Mouse (Mus musculus): ENCODE results near the gene Fgfr2.

Fgfr2 gene

DNA sequence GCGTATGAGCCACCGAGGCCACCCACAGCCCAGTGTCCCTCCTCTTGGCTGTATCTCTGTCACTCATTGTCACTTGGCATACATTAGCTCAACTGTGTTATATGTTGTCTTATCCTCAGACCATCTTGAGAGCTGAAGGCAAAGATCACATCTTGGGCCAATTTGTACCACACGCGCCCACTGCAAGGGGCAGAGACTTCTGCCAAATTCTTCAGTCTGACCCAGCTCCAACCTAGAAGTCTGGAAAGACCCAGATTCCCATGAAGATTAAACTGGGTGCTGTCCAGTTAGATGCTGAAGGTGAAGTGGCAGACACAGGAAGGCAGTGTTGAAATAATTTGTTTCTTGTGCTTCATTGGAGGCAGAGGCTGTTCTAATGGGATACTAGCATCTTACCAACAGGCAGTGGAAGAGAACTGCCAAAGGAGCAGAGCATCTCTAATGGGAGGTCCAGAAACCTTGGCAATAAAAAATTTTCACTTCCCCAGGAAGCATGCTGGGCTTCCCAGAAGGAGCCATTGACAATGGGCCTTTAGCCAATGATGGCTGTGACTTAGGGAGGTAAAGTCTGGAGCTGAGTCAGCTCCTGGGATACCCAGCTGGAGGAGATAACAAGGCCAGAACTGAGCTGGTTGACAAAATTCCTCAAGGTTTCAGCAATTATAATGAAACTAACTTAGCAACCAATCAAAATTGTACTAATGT lies 514.7 kb downstream of the Fgfr2 start:
- in situ Hi-C loops (cut with MboI, MseI), result no loop called here

DNA sequence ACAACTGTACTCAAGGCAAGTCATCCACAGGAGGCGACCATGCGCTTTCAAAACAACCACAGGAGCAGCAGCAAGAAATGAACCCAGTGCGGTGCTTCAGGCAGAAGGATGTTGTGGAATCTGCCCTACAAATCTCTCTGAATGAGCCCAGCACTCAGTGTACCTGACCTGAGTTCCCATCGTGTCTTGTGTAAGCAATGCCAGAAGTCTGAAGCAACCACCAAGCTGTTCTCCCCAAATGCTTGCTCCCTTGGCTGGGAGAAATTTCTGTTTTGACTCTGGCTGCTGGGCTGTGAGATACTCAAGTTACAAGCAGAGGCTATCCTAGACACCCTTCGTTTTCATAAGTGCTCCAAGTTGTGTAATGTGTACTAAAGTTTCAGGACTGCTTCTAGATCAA lies 517.5 kb downstream of the Fgfr2 start:
- in situ Hi-C loops (cut with MboI, MseI), result no loop called here

DNA sequence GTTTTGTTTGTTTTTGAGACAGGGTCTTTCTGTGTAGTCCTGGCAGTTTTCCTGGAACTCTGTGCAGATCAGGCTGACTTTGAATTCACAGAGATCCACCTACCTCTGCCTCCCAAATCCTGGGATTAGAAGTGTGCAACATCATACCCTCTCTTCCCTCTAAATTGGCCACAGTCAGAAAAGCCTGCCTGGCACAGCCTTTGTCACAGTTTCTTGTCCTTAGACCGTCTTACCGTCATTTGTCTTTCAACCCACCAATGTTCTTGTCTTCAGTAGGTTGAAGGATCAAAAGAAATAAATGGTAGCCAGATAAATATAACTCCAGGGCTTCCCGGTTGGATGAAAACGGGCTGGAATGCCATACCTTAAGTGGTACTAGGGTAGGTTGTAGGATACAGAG lies 518.4 kb downstream of the Fgfr2 start:
- in situ Hi-C loops (cut with MboI, MseI), result no loop called here

DNA sequence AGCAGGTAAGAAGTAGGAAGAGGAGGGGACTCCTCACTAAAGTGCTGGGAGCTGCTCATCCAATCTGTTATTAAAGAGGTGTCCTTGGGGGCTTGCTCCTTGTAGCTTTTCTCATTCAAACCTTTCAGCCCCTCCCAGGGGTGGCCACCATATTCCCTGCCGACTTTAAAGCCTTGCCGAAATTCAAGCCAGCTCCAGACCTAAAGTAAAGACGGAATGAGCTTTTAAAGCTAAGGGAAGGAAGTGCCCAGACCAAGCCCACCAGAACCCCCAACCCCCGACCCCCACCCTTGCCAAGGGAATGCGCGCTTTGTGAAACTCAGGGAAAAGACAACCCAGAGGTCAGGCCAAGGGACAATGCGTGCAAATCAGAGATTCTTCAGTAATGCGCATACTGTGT lies 522.2 kb downstream of the Fgfr2 start:
- in situ Hi-C loops (cut with MboI, MseI), result no loop called here

DNA sequence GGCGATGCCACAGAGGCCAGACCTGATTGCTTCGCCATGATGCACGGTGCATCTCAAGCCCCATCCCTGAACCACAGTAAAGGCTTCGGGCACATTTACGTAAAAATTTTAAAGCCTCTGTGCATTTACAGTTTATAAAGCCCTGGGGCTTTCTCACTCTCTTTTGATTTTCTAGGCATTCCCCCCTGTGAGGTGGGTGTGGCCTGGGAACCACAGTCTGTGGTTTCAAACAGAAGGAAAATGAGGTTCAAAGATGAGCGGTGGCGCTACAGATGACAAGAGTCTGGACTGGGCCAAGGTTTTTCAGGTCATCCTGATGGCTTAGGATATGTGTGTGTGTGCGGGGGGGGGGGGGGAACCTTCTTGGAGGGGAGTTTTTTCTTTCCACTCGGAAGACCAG lies 523.1 kb downstream of the Fgfr2 start:
- in situ Hi-C loops (cut with MboI, MseI), result no loop called here

DNA sequence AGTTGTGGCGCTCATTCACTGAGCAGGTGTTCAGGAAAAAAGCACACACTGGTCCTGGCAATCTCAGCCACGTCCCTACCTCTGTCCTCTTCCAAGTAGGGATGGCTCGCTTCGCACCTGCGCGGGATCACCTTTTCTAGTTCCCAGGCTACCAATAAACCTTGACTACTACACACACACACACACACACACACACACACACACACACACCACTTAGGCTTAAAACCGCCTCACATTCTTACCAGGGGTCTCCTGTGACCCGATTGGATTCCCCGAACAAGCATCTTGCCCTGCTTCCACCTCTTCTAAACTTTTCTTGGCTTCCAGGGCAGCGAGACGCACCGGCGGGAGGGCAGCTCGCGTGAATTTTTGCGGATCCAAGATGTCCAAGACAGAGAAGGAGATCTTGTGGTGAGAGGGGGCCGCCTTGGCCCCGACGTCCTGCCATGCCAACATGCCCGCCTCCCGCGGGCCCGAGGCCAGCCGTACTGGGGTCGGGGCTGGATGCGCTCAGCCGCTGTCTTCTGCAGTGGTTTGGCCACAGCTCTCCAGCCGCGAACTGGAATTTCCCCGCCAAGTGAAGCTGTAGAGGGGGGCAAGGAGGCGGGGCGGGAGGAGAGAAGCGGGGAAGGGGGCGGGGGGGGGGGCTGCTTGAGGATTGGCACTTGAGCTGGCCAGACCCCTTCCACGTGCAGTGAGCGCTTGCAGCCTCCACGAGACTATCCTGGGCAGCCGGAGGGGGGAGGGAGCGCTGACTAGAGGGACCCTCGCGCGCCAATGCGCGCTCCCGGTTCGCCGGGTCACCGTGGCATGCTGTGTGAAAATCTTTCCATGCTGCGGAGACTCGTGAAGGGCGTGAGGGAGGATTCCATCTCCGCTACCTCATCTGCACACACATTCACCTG lies 523.8 kb downstream of the Fgfr2 start, which contains the start of gene Nkx1-2:
Gene Nkx1-2, minus strand, starts transcription at position 567 of the 905 bp plus-strand sequence.
- in situ Hi-C loops (cut with MboI, MseI), result no loop called here

DNA sequence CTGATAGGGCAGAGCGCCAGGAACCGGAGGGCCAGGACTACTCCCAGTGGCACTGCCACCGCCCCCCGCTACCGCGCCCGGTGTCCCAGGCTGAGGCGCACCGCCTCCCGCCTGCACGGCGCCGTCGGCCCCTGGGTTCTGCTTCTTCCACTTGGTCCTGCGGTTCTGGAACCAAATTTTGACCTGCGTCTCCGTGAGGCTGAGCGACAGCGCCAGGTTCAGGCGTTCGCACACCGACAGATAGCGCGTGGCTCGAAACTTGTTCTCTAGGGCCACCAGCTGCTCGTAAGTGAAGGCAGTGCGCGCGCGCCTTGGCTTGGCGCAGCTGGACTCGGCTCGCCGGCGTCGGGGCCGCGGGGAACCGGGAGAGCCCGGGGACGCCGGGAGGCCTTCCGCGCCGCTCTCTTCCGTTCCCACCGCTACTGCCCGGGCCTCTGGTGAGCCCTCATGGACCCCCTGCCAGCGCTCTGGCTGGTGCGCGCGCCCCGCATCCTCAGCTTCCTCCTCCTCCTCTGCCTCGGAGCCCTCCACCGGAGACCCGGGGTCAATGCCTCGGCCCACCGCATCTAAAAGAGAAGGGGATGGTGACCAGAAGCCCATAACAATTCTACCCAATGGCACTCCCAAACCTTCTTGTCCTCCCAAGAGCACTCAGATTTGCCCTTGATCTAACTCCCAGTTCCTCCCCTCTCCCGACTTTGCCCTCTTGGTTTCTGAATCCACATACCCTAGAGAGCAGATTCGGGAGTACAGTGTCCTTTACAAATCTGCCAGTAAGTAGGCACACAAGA lies 525.7 kb downstream of the Fgfr2 start:
- in situ Hi-C loops (cut with MboI, MseI), result no loop called here

DNA sequence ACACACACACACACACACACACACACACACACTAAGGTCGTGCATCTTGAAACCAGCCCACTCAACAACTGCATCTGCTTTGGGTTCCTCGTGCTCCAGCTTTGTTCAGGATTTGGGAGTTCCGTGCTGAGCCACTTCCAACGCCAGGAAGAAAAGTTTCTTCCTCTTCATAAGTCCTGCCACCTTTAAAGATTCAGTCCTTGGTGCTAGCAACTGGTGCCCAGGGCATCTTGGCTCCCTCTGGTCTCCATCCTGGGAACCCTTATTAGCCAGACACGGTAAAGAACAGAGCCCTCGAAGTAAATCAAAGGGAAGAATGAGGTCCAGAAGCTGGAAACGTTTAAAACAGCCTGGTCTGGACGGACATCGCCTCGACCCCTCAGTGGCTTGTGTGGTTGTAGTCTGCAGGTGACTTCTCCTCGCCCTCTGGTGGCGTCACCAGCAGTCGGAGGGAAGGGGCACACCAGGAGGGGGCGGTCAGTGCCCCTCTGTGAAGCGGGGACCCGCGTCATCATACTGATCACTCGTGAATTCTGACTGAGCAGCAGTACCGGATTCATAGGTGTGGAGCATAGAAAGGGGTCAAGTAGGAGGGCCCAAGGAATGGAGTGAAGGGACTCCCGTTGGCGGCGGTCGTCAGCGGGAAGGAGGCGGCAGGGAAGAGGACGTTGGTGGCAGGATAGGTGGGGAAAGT lies 526.4 kb downstream of the Fgfr2 start:
- in situ Hi-C loops (cut with MboI, MseI), result no loop called here

DNA sequence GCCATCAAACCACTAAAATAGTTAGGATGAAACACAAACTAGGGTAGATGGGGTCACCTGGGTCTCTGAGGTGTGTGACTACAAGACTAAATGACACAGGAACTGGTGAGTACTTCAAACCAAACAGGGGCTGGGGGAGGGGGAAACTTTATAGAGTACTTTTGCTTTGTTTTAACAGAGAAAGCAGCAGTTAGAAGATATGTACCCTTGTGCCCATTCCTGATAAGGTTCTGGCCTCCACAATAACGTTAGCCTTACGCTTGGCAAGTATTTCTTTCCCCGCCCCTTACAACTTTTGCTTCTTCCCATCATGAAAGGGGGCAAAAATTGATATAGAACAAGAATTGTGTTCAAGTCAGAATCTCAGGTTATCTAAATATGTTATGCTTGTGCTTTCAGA lies 527.4 kb downstream of the Fgfr2 start:
- in situ Hi-C loops (cut with MboI, MseI), result no loop called here

DNA sequence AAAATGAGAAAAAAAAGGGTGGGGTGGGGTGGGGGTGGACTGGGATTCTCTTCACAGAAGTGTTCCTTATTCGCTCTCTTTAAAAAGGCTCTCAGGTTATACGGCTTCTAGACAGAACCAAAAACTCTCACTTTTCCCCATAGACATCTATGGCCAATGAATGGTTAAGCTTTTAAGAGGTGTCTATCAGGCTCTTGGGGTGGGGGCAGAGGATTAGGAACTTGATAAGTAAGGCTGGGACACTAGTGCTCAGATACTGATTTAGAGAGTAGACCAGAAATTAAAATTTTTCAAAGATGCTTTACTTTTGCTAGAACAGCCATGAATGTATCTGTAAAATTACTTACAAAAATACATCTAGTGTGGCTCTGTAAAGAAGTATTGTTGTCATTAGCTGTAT lies 528.8 kb downstream of the Fgfr2 start:
- in situ Hi-C loops (cut with MboI, MseI), result no loop called here

DNA sequence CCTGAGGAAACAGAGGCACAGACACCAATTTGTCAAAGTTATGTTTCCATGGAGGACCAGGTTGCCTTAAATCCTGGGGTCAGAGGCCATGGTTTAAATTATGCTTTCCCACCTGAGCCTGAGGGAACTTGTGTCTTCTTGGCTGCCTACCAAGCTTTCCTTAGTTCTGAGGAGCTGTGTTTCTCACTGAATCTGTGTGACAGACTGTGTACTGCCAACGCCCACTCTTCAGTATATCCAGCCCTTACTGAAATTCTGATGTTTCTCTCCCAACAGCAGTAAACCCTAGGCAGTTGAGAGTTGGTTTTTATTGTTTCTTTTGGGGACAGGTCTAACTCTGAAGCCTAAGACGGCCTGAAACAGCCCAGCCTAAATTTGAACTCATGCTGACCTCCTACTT lies 529.4 kb downstream of the Fgfr2 start:
- in situ Hi-C loops (cut with MboI, MseI), result no loop called here

DNA sequence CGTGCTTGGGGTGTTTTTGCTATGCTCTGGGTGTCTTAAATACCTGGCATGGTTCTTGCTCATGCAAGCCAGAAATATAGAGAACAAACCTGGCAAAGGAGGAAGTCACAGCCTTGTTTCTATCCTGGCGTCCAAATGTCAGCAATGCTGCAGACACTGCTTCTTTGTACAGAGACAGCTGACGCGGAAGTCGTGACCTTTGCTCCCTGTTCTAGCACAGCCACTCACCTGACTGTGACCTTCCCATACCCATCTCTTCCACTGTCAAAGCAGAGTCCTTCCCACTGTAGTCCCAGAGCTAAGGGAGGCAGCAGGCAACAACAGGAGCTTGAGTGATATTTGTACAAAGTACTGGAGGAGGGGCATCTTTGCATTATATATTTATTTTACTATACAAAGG lies 533.5 kb downstream of the Fgfr2 start:
- in situ Hi-C loops (cut with MboI, MseI), result no loop called here

DNA sequence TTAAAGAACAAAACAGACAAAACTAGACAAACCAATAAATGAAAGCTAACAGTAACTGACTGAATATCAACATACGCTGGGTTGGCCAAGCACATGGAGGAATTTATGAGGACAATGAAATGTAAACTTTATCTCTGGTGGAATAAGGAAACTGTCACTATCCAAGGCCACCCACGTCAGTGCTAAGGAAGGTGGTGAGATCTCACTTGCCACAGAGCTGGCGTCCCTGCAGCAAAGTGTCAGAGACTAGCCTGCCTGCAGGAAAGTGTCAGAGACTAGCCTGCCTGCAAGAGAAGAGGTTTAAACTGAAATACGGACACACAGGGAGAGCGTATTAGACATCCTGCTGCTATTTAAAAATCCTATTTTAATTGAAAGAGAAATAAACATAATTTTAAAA lies 536.0 kb downstream of the Fgfr2 start:
- in situ Hi-C loops (cut with MboI, MseI), result no loop called here

DNA sequence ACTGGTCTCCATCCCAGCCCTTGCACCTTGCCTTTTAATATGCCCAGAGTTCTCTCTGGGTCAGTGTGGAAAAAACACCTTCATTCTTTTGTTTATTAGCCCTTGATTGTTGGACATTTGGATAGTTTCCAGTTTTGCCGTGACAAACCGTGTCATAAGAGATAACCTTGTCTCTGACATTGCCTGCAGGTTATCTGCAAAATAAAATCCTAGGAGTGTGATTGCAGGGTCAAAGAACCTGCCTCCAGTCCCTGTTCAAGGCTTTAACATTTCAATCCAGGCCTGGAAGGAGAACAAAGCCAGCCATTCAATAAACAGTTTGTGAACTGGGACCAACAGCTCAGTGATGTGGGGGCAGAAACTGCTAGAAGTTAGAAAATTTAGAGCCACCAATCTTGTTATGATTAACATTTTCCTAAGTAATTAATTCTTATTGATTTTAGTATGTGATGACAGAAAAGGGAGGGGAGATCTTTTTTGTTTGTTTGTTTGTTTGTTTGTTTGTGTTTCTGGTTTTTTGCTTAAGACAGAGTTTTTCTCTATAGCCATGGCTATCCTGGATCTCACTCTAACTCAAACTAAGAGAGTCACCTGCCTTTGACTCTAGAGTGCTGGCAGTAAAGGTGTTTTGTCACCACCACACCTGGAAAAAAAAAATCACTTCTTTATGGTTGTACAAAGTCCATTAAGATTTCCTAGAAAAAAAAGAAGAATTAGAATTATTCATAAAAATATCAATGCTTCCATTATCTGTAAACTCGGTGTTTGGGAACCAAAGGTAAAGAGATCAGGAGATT lies 537.3 kb downstream of the Fgfr2 start:
- in situ Hi-C loops (cut with MboI, MseI), result no loop called here

DNA sequence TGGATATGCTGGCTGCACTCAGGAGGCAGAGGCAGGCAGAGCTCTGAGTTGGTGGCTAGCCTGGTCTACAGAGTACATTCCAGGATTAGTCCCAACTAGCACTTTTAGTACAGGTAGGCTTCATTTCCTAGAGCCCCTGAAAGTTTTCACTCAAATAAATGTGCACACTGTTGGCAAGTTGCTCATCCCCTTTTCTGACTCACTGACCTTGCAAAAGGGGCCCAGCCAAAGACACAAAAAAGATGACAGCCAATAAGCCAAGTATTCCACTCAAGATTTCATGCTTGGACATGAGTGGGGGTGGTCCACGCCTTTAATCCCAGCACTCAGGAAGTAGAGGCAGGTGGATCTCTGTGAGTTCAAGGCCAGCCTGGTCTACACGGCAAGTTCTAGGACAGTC lies 541.7 kb downstream of the Fgfr2 start:
- in situ Hi-C loops (cut with MboI, MseI), result no loop called here

DNA sequence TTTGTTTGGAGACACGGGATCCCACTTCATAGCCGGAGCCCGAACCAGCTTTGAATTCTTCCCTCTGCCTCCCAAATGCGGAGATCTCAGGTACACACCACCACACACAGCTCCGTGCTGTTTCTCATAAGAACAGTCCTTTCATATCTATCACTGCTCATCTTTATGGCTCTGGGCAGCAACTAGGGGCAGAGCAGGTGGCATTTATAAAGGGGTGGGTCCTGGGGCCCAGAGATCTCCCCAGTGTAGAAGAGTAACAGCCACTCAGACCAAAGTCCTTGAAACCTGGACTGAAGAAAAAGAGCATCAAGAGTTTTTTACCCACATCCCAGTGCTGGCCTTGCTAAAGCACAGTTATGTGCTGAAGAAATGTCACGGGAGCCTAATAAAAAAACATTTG lies 542.6 kb downstream of the Fgfr2 start:
- in situ Hi-C loops (cut with MboI, MseI), result no loop called here

DNA sequence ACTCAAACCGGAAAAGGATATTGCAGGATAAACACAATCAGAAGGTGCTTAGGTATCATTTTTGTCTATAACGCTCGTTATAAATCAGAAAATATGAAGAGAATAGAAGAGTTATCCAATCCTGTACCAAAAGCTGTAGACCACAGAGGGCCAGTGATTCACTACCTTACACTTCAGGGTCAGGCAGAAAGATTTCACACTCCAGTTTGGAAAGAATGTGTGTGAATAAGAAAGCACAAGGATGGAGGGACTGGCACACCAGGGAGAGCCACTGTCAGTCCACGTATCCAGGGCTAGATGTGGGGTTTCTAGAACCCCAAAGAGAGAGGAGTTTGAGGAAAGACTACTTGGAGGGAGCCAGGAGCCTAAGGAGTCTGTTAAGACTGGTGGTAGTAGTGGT lies 546.3 kb downstream of the Fgfr2 start:
- in situ Hi-C loops (cut with MboI, MseI), result loop anchor here in 1 of 2 experiments (10.0 kb wide), 1 partner anchor 1022 kb away; no protein-coding TSS in a partner anchor

DNA sequence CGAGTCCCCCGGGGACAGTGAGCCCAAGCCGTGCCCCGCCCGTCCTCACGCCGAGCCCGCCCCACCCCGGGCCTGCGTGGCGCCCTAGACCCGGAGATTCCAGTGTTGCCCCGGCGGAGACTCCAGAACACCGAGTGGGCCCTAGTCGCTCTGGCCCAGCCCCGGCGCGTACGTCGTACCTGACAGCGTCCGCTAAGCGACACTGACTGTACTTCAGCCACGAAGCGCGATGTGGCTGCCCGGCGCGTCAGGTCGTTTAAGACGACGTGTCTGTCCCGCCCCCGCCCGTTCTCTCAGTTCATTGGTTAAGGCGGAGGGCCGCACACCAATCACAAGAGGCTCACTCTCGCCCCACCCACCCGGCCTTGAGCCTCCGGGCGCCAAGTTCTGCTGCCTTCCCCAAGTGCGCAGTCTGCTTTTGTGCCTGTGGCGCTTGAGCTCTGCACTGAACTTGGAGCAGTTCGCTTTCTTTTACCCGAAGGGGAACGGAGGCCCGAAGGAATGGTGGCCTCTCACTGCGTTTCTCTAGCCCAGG lies 547.0 kb downstream of the Fgfr2 start, which contains the start of gene Oat:
Gene Oat, minus strand, starts transcription at position 283 of the 535 bp plus-strand sequence.
- in situ Hi-C loops (cut with MboI, MseI), result loop anchor here in 1 of 2 experiments (10.0 kb wide), 1 partner anchor 1021 kb away; no protein-coding TSS in a partner anchor

DNA sequence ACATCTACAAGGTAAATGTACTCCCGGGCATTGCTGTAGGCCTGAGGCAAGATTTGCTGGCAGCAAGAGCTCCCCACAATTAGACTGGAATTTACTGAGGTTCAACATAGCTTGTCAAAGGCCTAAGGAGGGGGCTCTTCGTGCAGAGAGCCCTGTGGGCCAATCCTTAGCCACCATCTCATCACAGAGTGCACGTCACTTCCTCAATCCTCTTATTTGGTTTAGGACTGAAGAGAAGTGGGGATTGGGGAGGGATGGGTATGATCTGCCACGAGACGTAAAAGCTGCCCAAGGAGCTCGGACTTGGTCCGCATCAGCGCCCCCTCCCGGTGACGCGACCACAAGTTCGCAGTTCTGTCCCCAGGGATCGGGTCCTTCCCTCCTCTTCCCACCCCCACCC lies 547.5 kb downstream of the Fgfr2 start:
- in situ Hi-C loops (cut with MboI, MseI), result loop anchor here in 1 of 2 experiments (10.0 kb wide), 1 partner anchor 1021 kb away; no protein-coding TSS in a partner anchor

DNA sequence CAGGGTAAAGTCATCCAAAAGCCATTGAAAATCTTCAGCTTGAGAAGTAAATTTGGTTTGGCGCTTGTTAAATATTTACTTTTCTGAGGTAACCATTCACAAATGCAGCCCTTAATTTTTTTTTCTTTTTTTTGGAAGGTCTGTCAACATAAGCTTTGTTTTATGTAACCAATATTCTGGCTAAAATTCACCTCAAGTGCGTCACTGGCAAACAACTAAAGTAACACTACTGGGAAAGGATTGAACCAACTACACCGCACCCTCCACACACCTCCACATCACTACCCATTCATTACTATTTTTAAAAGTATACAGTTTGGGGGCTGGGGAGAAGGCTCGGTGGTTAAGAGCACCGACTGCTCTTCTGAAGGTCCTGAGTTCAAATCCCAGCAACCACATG lies 548.5 kb downstream of the Fgfr2 start:
- in situ Hi-C loops (cut with MboI, MseI), result loop anchor here in 1 of 2 experiments (10.0 kb wide), 1 partner anchor 1020 kb away; no protein-coding TSS in a partner anchor

Data from T-helper 17 cell (primary cell).